Mouse (Mus musculus) midbrain, postnatal 0 days (tissue): ENCODE results near the gene Fam222b. TPM values are rescaled to one million over a fixed set of nuclear protein-coding genes. Genes with fewer than 3 reads are reported as not detected.

ENCODE experiments used
- ATAC-seq: fragments of 200-750 bp; cut with Nextera tagmentation; 2 replicates; pipeline ENCODE4 v1.8.0; 2017; ENCODE audit warnings: moderate number of reproducible peaks, mild to moderate bottlenecking, moderate TSS enrichment, moderate library complexity; ENCODE audit not compliant: low FRiP score
- DNase-seq: peaks from one replicate; pipeline ENCODE4 v3.0.0-alpha.2; 2015; ENCODE audit warnings: low spot score
- H3K27ac ChIP-seq: fragments of 300-500 bp; sonication (generic); 2 replicates; pipeline ENCODE4 v1.5.1; 2014; ENCODE audit warnings: low read depth, mild to moderate bottlenecking, low read length, mixed read lengths
- H3K27me3 ChIP-seq: fragments of 300-500 bp; sonication (generic); 2 replicates; pipeline ENCODE4 v1.6.1; 2014; ENCODE audit warnings: low read length, control low read depth, mixed read lengths; ENCODE audit not compliant: insufficient read depth
- H3K36me3 ChIP-seq: fragments of 300-500 bp; sonication (generic); 2 replicates; pipeline ENCODE4 v1.6.1; 2014; ENCODE audit warnings: low read length, control low read depth, mixed read lengths; ENCODE audit not compliant: insufficient read depth
- H3K4me1 ChIP-seq: fragments of 300-500 bp; sonication (generic); 2 replicates; pipeline ENCODE4 v1.6.1; 2014; ENCODE audit warnings: mild to moderate bottlenecking, control low read depth, antibody characterized with exemption, low read length, mixed read lengths; ENCODE audit not compliant: insufficient read depth
- H3K4me2 ChIP-seq: fragments of 300-500 bp; sonication (generic); 2 replicates; pipeline ENCODE4 v1.6.1; 2014; ENCODE audit warnings: low read depth, mild to moderate bottlenecking, low read length, mixed read lengths; ENCODE audit not compliant: poor library complexity, severe bottlenecking
- H3K4me3 ChIP-seq: fragments of 300-500 bp; sonication (generic); 2 replicates; pipeline ENCODE4 v1.5.1; 2014; ENCODE audit warnings: low read depth, mild to moderate bottlenecking, low read length, moderate library complexity
- H3K9ac ChIP-seq: fragments of 300-500 bp; sonication (generic); replicated peaks from 2 replicates; pipeline ENCODE4 v1.6.1; 2014; ENCODE audit warnings: mild to moderate bottlenecking, low read length, moderate library complexity, mixed read lengths; ENCODE audit not compliant: poor library complexity, severe bottlenecking
- H3K9me3 ChIP-seq: fragments of 300-500 bp; sonication (generic); 2 replicates; pipeline ENCODE4 v1.6.1; 2016; ENCODE audit warnings: low read length, control low read depth
- CTCF ChIP-seq: IDR thresholded peaks from 2 replicates; pipeline ENCODE4 v1.5.1; 2016; ENCODE audit warnings: antibody characterized with exemption, mild to moderate bottlenecking
- WGBS: fragments of 180-500 bp; shearing (Covaris S2); extraction: QIAGEN DNeasy Blood & Tissue Kit; methylation state at CpG from one replicate; pipeline ENCODE4 v1.1.7; 2014; 5-methylcytosine and 5-hydroxymethylcytosine counted together
- polyA plus RNA-seq: library from polyadenylated mRNA; unstranded; fragments of >200 nt; fragmentation: Nextera tagmentation; extraction: Ambion mirVana; gene quantifications from 2 replicates; pipeline ENCODE4 v1.2.1, GENCODE M21; 2015
- total RNA-seq: library from RNA; depleted of rRNA; stranded (reverse); fragments of >200 nt; gene quantifications from 2 replicates; pipeline ENCODE4 v1.2.3, GENCODE M21; 2014

The Fam222b gene
- total and polyA plus RNA-seq, 2 experiments from 2014 or later, result 29.1 to 34.5 TPM

- WGBS, result 85% methylated on average over 16 of the region's 16 CpGs
- no peak overlapping the region for H3K27ac ChIP-seq
- peaks cover 4% of the 10 kb centered on the region; the same call in 1 of the 2 replicates for H3K4me1 ChIP-seq
- no peaks in the 10 kb centered on the region for H3K9me3 ChIP-seq
- no peak overlapping the region for H3K4me3 ChIP-seq
- DNase-seq (peak; percentile 38), ATAC-seq (no peak)
- no peak overlapping the region for H3K4me2 ChIP-seq
- peak; percentile 57 for TF ChIP-seq CTCF
- H3K36me3 ChIP-seq, result no peaks in the 10 kb centered on the region
- H3K9ac ChIP-seq, result no peak overlapping the region
- no peaks in the 10 kb centered on the region for H3K27me3 ChIP-seq
These were observed 77.7 kb downstream of the Fam222b start for GRCm38 (mm10) chr11:78172034-78172747.

DNA sequence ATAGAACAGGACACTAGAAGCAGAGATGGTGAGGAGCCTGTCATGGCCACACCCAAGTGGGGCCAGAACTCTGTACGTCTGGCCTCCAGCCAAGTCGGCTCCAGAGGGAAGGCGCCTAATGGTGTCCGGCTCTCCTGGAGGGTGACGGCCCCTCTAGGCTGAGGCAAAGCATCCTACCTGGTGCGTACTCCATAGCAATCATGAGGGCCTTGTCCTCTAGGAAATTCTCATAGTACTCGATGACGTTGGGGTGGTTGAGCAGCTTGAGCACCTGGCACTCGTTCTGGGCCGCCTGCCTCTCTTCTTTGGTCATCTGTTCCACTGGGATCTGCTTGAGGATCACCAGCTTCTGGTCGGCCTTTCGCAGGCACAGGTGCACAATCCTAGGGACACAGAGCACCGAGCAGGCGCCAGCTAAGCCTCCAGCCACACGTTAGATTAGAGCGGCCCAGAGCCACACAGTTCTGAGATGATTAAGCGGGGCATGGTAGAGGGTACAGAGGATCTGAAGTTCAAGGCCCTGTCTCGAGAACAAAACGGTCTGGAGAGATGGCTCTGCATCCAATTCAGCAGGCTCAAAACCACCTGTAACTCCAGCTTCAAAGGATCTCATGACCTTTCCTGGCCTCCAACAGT lies 78.4 kb downstream of the Fam222b start:
- no peak overlapping the region for H3K9ac ChIP-seq
- no peak overlapping the region for H3K4me3 ChIP-seq
- no peak overlapping the region for H3K27ac ChIP-seq
- no peaks in the 10 kb centered on the region for H3K27me3 ChIP-seq
- H3K4me2 ChIP-seq, result no peak overlapping the region
- H3K36me3 ChIP-seq, result no peaks in the 10 kb centered on the region
- H3K4me1 ChIP-seq, result peaks cover 7% of the 10 kb centered on the region; the same call in 1 of the 2 replicates
- H3K9me3 ChIP-seq, result no peaks in the 10 kb centered on the region
- WGBS, result 88% methylated on average over 19 of the region's 19 CpGs
- no peak for ATAC-seq
- TF ChIP-seq CTCF, result no peak
- DNase-seq, result no peak

DNA sequence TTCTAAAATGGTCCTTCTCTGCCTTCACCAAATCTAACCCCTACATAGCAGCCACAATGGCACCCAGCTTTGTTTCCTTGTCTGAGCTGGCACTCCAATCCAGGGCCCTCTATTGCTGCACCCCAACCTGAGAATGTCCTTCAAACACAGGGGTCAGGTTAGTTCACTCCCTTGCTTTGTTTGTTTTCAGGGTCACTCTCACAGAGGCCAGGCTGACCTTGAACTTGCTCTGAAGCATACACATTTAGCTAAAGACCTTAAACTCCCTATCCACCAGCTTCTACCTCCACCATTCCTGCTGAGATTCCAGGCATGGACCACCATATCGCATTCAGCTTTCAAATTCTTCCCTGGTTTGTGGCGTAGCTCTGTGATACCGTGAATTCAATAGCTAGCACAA lies 80.0 kb downstream of the Fam222b start:
- no peak overlapping the region for H3K27ac ChIP-seq
- no peak for ATAC-seq
- H3K4me2 ChIP-seq, result no peak overlapping the region
- peaks cover 1% of the 10 kb centered on the region; the same call in 1 of the 2 replicates for H3K36me3 ChIP-seq
- H3K4me3 ChIP-seq, result no peak overlapping the region
- peak overlapping the region; percentile 29; the same call in 1 of the 2 replicates for H3K9ac ChIP-seq
- WGBS, result 91% methylated on average over 3 of the region's 3 CpGs
- no peak for DNase-seq
- peaks cover 10% of the 10 kb centered on the region; the same call in 1 of the 2 replicates for H3K4me1 ChIP-seq
- no peaks in the 10 kb centered on the region for H3K9me3 ChIP-seq
- TF ChIP-seq CTCF, result no peak
- H3K27me3 ChIP-seq, result no peaks in the 10 kb centered on the region

DNA sequence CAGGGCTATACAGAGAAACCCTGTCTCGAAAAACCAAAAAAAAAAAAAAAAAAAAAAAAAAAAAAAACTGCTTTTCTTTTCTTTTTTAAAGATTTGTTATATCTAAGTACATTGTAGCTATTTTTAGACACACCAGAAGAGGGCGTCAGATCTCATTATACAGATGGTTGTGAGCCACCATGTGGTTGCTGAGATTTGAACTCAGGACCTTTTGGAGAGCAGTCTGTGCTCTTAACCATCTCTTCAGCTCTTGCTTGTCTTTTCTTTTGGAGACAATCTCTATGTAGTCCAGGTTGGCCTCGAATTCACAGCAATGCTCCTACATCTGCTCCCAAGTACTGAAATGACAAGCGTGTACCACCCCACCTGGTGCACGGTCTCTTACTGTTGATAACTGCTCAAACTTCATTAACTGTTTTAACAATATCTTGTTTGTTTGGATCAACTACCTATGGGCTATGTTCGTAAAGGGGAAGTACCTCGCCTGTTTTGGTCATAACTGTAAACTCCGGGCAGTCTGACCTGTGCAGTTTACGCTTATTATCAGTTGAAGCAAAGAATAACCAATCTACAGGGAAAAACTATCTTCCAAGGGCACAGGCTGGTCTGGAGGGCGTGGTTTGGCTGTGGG lies 81.4 kb downstream of the Fam222b start:
- peak overlapping the region; percentile 52; the same call in 1 of the 2 replicates for H3K9ac ChIP-seq
- peaks cover 10% of the 10 kb centered on the region; the same call in 1 of the 2 replicates for H3K4me1 ChIP-seq
- H3K4me2 ChIP-seq, result peak overlapping the region; percentile 69
- no peaks in the 10 kb centered on the region for H3K27me3 ChIP-seq
- peak overlapping the region; percentile 62 for H3K4me3 ChIP-seq
- H3K9me3 ChIP-seq, result no peaks in the 10 kb centered on the region
- DNase-seq (no peak), ATAC-seq (no peak)
- no peak overlapping the region for H3K27ac ChIP-seq
- peaks cover 15% of the 10 kb centered on the region for H3K36me3 ChIP-seq
- TF ChIP-seq CTCF, result peak; percentile 32; the same call in 1 of the 2 replicates
- WGBS, result 5% methylated on average over 9 of the region's 10 CpGs

DNA sequence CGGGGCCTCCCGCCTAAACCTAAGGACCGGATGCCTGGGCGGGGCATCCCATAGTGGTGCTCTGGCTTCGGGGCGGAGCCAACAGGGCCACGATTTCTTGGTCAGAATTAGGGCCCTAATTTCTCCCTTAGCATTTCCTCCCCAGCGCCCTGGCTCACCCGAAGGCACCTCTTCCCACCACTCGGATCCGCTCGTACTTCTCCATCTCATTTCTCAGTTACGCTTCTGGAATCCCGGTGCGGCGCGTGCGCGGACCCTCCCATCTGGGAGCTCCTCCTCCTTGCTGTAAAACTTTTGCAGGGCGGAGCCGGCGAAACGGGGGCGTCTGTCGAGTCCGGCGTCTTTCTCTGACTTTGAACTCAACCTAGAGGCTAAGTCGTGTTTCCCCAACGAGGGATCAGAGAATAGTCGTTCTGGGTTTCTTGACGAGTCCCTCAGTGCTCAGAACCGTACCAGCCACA lies 82.0 kb downstream of the Fam222b start, which contains the start of the genes Nek8 and Tlcd1:
Gene Nek8 (minus strand): TSS at position 274 of the 461 bp plus-strand sequence.
Gene Tlcd1 (plus strand): TSS at position 310 of the 461 bp plus-strand sequence.
- peaks cover 19% of the 10 kb centered on the region for H3K36me3 ChIP-seq
- peak within 1 kb of the TSS; percentile 62 for H3K4me3 ChIP-seq
- H3K27ac ChIP-seq, result no peak within 1 kb of the TSS
- peak; percentile 87 for DNase-seq
- H3K4me1 ChIP-seq, result peaks cover 10% of the 10 kb centered on the region; the same call in 1 of the 2 replicates
- peak within 1 kb of the TSS; percentile 69 for H3K4me2 ChIP-seq
- H3K9me3 ChIP-seq, result no peaks in the 10 kb centered on the region
- under 1% methylated on average over 32 of the region's 32 CpGs for WGBS
- H3K27me3 ChIP-seq, result no peaks in the 10 kb centered on the region
- ATAC-seq, result peak; percentile 18; the same call in 1 of the 2 replicates
- H3K9ac ChIP-seq, result peak within 1 kb of the TSS; percentile 52
- TF ChIP-seq CTCF, result no peak
